28 mouse cellular contexts compared by ENCODE assay signal in genomic region chr7:25214172-25214571, GRCm38 (mm10). TPM values are rescaled to one million over a fixed set of nuclear protein-coding genes. Genes with fewer than 3 reads are reported as not detected.
DNase-seq lines count a peak whose midpoint lies in the region; ATAC-seq and TF ChIP-seq lines count a peak whose summit lies in the region.
"Had no signal": no experiment of that assay in that cellular context is flagged by ENCODE, and none has a peak within 500 bp of the region (broad histone marks: within the 10 kb centered on the region; RNA-seq: fewer than 3 reads in every experiment).

No protein-coding gene starts in this region.

- WGBS in liver, embryonic 12.5 days (ENCODE audit: insufficient replicate concordance): 92% methylated on average over 2 of the region's 2 CpGs
- WGBS in liver, embryonic 11.5 days: 85% methylated on average over 2 of the region's 2 CpGs
- 94% methylated on average over 2 of the region's 2 CpGs for WGBS in small intestine, adult 2 months
- WGBS in forebrain, embryonic 12.5 days: 93% methylated on average over 2 of the region's 2 CpGs

- no peak overlapping the region for H3K9ac ChIP-seq in liver, embryonic 12.5 days
- H3K9ac ChIP-seq in liver, embryonic 11.5 days (ENCODE audit: low read depth, low read length): no peak overlapping the region
- no peak overlapping the region for H3K9ac ChIP-seq in forebrain, embryonic 12.5 days
- H3K9ac ChIP-seq: forebrain, embryonic 15.5 days; heart, embryonic 13.5 days; hindbrain, embryonic 14.5 days had no signal

- no peaks in the 10 kb centered on the region for H3K9me3 ChIP-seq in liver, embryonic 12.5 days (replicated peaks)
- no peaks in the 10 kb centered on the region for H3K9me3 ChIP-seq in liver, embryonic 11.5 days (ENCODE audit: control insufficient read depth, low read length)
- no peaks in the 10 kb centered on the region for H3K9me3 ChIP-seq in forebrain, embryonic 12.5 days
- H3K9me3 ChIP-seq: forebrain, embryonic 10.5 days; forebrain, embryonic 15.5 days; heart, embryonic 10.5 days; heart, embryonic 13.5 days had no signal

- no peak for ATAC-seq in liver, embryonic 12.5 days
- no peak for ATAC-seq in liver, embryonic 11.5 days (replicated peaks; ENCODE audit: low FRiP score)
- no peak for ATAC-seq in forebrain, embryonic 12.5 days (ENCODE audit: low FRiP score)
- ATAC-seq: activated CD4-positive, CD25-positive, alpha-beta regulatory T cell, adult 4 months; forebrain, embryonic 15.5 days; hindbrain, postnatal 0 days; inflammation-experienced regulatory T-cells, adult 6 months; Patski had no signal

- no peak for TF ChIP-seq CTCF in small intestine, adult 2 months (IDR thresholded peaks at IDR 0.05; ENCODE audit: extremely low read depth, insufficient read length, insufficient replicate concordance, low read depth, low read length)

- no peak overlapping the region for H3K4me3 ChIP-seq in liver, embryonic 12.5 days
- no peak overlapping the region for H3K4me3 ChIP-seq in liver, embryonic 11.5 days (ENCODE audit: low read depth, low read length)
- H3K4me3 ChIP-seq in small intestine, adult 2 months (ENCODE audit: low read depth, low read length): no peak overlapping the region
- no peak overlapping the region for H3K4me3 ChIP-seq in forebrain, embryonic 12.5 days (replicated peaks)
- H3K4me3 ChIP-seq: forebrain, embryonic 10.5 days; forebrain, embryonic 15.5 days; heart, adult 2 months; heart, embryonic 10.5 days; heart, embryonic 13.5 days had no signal

- H3K27ac ChIP-seq in liver, embryonic 12.5 days: 0 out of 2 replicates have a peak overlapping the region, but pooled peaks have one; percentile 12
- no peak overlapping the region for H3K27ac ChIP-seq in liver, embryonic 11.5 days (ENCODE audit: low read depth, low read length)
- peak overlapping the region; percentile 17 for H3K27ac ChIP-seq in small intestine, adult 2 months (ENCODE audit: insufficient read depth, low read depth, low read length)
- H3K27ac ChIP-seq in forebrain, embryonic 12.5 days: no peak overlapping the region
- H3K27ac ChIP-seq: forebrain, embryonic 10.5 days; forebrain, embryonic 15.5 days; heart, adult 2 months; heart, embryonic 10.5 days; heart, embryonic 13.5 days; hindbrain, embryonic 14.5 days; hindbrain, postnatal 0 days had no signal

- TF ChIP-seq POLR2A in small intestine, adult 2 months (IDR thresholded peaks at IDR 0.05; ENCODE audit: low read depth, low read length): no peak

- no peak overlapping the region for H3K4me2 ChIP-seq in liver, embryonic 12.5 days
- H3K4me2 ChIP-seq in liver, embryonic 11.5 days: no peak overlapping the region
- no peak overlapping the region for H3K4me2 ChIP-seq in forebrain, embryonic 12.5 days
- H3K4me2 ChIP-seq: forebrain, embryonic 15.5 days; heart, embryonic 13.5 days; hindbrain, embryonic 14.5 days had no signal

- H3K36me3 ChIP-seq in liver, embryonic 12.5 days: peaks cover 95% of the 10 kb centered on the region
- peaks cover 15% of the 10 kb centered on the region; the same call in 1 of the 2 replicates for H3K36me3 ChIP-seq in liver, embryonic 11.5 days (ENCODE audit: control insufficient read depth, insufficient read depth, low read length)
- peaks cover 44% of the 10 kb centered on the region for H3K36me3 ChIP-seq in small intestine, adult 2 months (ENCODE audit: control insufficient read depth, insufficient read depth, low read length)
- H3K36me3 ChIP-seq in forebrain, embryonic 12.5 days (replicated peaks): peaks cover 27% of the 10 kb centered on the region

- no peak for DNase-seq in liver, embryonic 11.5 days (ENCODE audit: low spot score)
- peak; percentile 60 for DNase-seq in testis, postnatal 14 days (ENCODE audit: low spot score)
- no peak for DNase-seq in testis, postnatal 10 days (ENCODE audit: low spot score)
- peak; percentile 82 for DNase-seq in R1 (ENCODE audit: low read depth, low spot score)
- no peak for DNase-seq in frontal cortex, postnatal 14 days (ENCODE audit: low spot score in 2 of 2)
- DNase-seq: adrenal gland, adult 8-10 months; adrenal gland, postnatal 25 days; cerebellum, adult 11-12 months; cerebellum, adult 8-10 months; cerebellum, postnatal 10 days; cerebellum, postnatal 36 days; gastrocnemius, postnatal 10 days; gastrocnemius, postnatal 36 days; heart, adult 2 months; heart, postnatal 14 days; heart, postnatal 4 days had no signal

- H3K4me1 ChIP-seq in liver, embryonic 12.5 days: peaks cover 59% of the 10 kb centered on the region
- H3K4me1 ChIP-seq in liver, embryonic 11.5 days (replicated peaks; ENCODE audit: control insufficient read depth, insufficient read depth, low read length): peaks cover 20% of the 10 kb centered on the region
- H3K4me1 ChIP-seq in small intestine, adult 2 months (ENCODE audit: control insufficient read depth, insufficient read depth, insufficient read length, low read length): peaks cover 14% of the 10 kb centered on the region
- H3K4me1 ChIP-seq in forebrain, embryonic 12.5 days: peaks cover 13% of the 10 kb centered on the region

- no peaks in the 10 kb centered on the region for H3K27me3 ChIP-seq in liver, embryonic 12.5 days (replicated peaks)
- H3K27me3 ChIP-seq in liver, embryonic 11.5 days (replicated peaks; ENCODE audit: control insufficient read depth, insufficient read depth, low read length): no peaks in the 10 kb centered on the region
- no peaks in the 10 kb centered on the region for H3K27me3 ChIP-seq in small intestine, adult 2 months (ENCODE audit: control insufficient read depth, insufficient read depth, low read length)
- no peaks in the 10 kb centered on the region for H3K27me3 ChIP-seq in forebrain, embryonic 12.5 days
- H3K27me3 ChIP-seq: forebrain, embryonic 15.5 days; heart, embryonic 13.5 days; Patski had no signal

RNA-seq across cellular contexts. Expression of gene Dedd2, which starts 6.2 kb away (rescaled TPM):
- polyA plus RNA-seq in liver, embryonic 12.5 days (2016; fragmentation: Nextera tagmentation; extraction: Ambion mirVana): 31.4 and 33.4 TPM in 2 replicates
- 19.6 and 21.1 TPM in 2 replicates for polyA plus RNA-seq in liver, embryonic 11.5 days (2014; fragmentation: Nextera tagmentation; extraction: Ambion mirVana)
- polyA plus RNA-seq in small intestine, adult 2 months (2012; rRNA removed): 44.2 and 135 TPM in 2 replicates
- 11.2 and 12.3 TPM in 2 replicates for polyA plus RNA-seq in forebrain, embryonic 12.5 days (2016; fragmentation: Nextera tagmentation; extraction: Ambion mirVana)

RNA-seq across cellular contexts. Expression of gene Zfp526, which starts 7.1 kb away (rescaled TPM):
- 2.3 and 2.8 TPM in 2 replicates for polyA plus RNA-seq in liver, embryonic 12.5 days (2016; fragmentation: Nextera tagmentation; extraction: Ambion mirVana)
- 4.0 and 4.2 TPM in 2 replicates for polyA plus RNA-seq in liver, embryonic 11.5 days (2014; fragmentation: Nextera tagmentation; extraction: Ambion mirVana)
- 5.8 and 8.7 TPM in 2 replicates for polyA plus RNA-seq in small intestine, adult 2 months (2012; rRNA removed)
- 2.7 TPM in 2 replicates for polyA plus RNA-seq in forebrain, embryonic 12.5 days (2016; fragmentation: Nextera tagmentation; extraction: Ambion mirVana)

RNA-seq across cellular contexts. Expression of gene Gsk3a, which starts 23.5 kb away (rescaled TPM):
- polyA plus RNA-seq in liver, embryonic 12.5 days (2016; fragmentation: Nextera tagmentation; extraction: Ambion mirVana): 13.0 and 14.4 TPM in 2 replicates
- polyA plus RNA-seq in liver, embryonic 11.5 days (2014; fragmentation: Nextera tagmentation; extraction: Ambion mirVana): 11.0 and 13.0 TPM in 2 replicates
- 77.7 and 163 TPM in 2 replicates for polyA plus RNA-seq in small intestine, adult 2 months (2012; rRNA removed)
- 15.9 and 17.5 TPM in 2 replicates for polyA plus RNA-seq in forebrain, embryonic 12.5 days (2016; fragmentation: Nextera tagmentation; extraction: Ambion mirVana)

RNA-seq across cellular contexts. Expression of gene Pou2f2, which starts 34.6 kb away (rescaled TPM):
- polyA plus RNA-seq in liver, embryonic 12.5 days (2016; fragmentation: Nextera tagmentation; extraction: Ambion mirVana): 1.9 TPM in 2 replicates
- polyA plus RNA-seq in liver, embryonic 11.5 days (2014; fragmentation: Nextera tagmentation; extraction: Ambion mirVana): 2.2 and 3.2 TPM in 2 replicates
- polyA plus RNA-seq in small intestine, adult 2 months (2012; rRNA removed): 2.9 and 6.9 TPM in 2 replicates
- polyA plus RNA-seq in forebrain, embryonic 12.5 days (2016; fragmentation: Nextera tagmentation; extraction: Ambion mirVana): 22.3 and 28.6 TPM in 2 replicates

RNA-seq across cellular contexts. Expression of gene Erf, which starts 36.4 kb away (rescaled TPM):
- 6.5 and 7.5 TPM in 2 replicates for polyA plus RNA-seq in liver, embryonic 12.5 days (2016; fragmentation: Nextera tagmentation; extraction: Ambion mirVana)
- 13.8 and 16.4 TPM in 2 replicates for polyA plus RNA-seq in liver, embryonic 11.5 days (2014; fragmentation: Nextera tagmentation; extraction: Ambion mirVana)
- polyA plus RNA-seq in small intestine, adult 2 months (2012; rRNA removed): 15.8 and 37.1 TPM in 2 replicates
- 10.3 and 13.0 TPM in 2 replicates for polyA plus RNA-seq in forebrain, embryonic 12.5 days (2016; fragmentation: Nextera tagmentation; extraction: Ambion mirVana)

Comparison
In these comparisons a context has a peak if more than half of its experiments do, and no peak if none do; other contexts are left out.
1. H3K27ac ChIP-seq: peak in liver, embryonic 12.5 days (single experiment) and small intestine, adult 2 months (single experiment); none in liver, embryonic 11.5 days (single experiment) and forebrain, embryonic 12.5 days (single experiment).
2. DNase-seq: peak in testis, postnatal 14 days (single experiment) and R1 (single experiment); none in liver, embryonic 11.5 days (single experiment), testis, postnatal 10 days (single experiment) and frontal cortex, postnatal 14 days (0 of 2).